Mouse (Mus musculus): ENCODE measurements around the gene Rtn1.

Gene Rtn1

DNA sequence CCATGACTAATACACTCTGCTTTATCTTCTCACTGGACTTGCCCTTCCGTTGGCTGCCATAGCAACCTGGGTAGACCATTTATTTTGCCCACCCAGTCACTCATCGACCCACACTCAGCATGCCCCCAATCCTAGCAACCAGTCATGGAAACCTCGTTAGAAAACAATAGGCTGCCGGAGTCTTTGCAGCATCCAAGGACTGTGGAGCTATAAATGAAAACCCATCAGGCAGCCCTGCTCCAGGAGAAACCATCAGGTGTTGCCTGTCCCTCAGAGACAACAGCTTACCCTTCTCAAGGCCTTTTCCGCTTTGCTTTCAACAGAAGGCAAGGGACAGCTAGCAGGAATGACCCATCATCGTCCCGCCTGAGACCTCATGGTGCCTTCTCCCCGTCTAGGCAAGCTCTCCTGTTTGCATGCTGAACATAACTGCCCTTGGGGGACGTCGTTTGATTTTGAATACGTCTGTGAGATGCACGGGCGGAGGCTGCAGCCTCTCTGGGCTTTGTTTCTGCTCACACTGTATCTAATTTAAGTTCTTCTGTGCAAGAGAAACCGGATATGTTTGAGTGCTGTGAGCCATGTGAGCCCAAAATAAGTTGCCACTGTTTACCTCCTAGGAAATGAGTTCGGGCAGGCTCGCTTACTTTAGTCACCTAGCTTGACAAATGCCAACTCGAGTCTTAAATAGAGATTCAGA, 34.8 kb downstream of the Rtn1 start:
- peak; percentile 83 for DNase-seq

DNA sequence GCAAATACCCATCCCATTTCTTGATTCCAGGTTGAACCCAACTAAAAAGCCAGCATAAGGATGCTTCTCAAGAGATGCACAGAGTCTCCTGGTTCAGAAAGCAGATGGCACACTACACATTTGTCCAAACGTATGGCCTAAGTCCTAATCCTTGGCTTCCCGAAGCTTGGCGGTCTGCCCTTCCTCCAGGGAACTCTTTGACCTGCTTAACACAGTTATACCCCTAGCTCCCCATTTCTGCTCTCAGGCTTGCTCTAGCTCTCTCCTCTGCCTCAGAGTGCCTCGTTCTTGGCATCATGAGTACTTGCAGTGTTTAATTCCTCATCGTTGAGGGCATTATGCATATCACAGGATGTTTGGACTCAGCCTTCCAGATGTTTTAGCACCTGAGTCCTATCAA, 38.8 kb downstream of the Rtn1 start:
- no peak for DNase-seq

DNA sequence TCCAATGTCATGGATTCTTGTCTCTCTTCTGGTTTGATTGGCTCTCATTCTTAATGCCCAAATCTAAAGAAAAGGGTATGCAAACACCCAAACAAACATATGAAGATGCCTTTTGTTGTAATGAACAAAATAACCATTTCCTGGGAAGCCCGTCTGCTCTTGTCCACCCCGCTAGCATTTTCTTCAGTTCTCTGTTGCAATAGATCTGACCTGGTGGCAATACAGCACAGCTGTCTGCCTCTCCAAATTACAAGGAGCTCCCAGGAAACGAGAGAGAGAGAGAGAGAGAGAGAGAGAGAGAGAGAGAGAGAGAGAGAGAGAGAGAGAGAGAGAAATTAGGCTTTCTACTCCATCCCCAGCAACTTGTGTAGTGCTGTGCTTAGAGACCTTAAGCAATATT, 42.1 kb downstream of the Rtn1 start:
- DNase-seq = no peak

DNA sequence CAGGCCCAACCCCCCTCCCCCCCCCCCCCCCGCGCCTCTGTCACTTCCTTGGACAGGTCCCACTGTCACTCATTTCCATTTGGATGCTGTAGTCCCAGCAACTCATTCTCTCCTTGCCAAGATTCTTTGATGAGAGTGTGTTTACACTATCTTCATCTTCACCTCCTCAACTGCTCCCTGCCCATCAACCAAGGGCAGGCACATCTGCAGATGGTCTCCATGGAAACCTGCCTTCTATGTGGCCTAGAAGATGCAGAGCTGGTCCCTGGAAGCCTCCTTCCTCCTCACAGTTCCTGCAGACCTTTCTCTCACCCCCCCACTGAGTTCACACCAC, 42.8 kb downstream of the Rtn1 start:
- DNase-seq = no peak

DNA sequence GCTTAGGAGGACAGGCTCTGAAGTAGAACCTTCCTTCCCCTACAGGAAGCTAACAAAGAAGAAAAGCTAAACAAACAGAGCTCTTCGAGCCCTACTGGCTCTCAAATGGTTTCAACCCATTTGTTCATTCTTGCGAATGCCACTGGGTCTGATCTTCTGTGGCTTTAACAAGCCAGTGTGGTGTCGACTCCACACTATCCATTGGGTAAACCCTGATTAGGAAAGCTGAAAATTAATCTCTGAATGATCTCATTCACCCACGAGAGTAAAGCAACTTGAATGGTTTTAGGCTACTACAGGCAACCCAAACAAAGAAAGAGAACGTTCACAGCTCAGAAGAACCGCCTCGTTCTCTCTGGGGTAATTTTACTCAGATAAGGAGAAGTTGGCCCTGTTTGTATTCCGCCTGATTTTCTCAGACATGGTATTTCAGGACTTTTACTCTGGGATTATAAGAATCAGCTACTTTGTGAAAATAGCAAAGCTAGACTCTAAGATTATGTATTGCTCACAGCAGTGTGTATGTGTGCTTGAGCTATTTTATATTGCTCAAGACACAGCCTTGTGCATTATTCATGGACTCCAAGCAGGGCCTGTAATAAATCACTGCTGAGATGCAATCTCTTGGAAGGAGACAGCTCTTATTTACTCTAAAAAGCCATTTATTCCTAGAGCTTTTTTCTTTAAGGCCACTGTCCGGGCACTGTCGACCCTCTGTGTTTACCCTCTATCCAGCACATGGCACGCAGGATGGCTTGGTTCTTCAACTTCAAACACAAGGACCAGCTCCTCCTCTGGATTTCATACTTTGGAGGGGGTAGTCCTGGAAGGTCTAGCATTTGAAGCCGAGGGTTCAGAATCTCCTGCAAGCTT, 43.4 kb downstream of the Rtn1 start:
- DNase-seq = no peak

DNA sequence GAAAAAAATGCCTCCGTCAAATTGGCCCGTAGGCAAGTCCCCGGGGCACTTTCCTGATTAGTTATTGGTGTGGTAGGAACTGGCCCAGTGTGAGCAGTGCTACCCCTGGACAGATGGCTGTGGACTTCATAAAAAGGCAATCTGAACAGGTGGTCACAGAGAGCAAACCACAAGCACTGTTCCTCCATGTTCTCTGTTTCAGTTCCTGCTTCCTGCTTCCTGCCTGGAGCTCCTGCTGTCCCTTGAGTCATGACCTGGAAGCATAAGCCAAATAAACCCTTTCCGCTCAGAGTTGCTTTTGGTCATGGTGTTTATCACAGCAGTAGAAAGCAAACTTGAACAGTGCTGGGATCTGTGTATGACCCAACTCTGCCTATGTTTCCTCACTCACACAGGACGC, 44.3 kb downstream of the Rtn1 start:
- DNase-seq = no peak

DNA sequence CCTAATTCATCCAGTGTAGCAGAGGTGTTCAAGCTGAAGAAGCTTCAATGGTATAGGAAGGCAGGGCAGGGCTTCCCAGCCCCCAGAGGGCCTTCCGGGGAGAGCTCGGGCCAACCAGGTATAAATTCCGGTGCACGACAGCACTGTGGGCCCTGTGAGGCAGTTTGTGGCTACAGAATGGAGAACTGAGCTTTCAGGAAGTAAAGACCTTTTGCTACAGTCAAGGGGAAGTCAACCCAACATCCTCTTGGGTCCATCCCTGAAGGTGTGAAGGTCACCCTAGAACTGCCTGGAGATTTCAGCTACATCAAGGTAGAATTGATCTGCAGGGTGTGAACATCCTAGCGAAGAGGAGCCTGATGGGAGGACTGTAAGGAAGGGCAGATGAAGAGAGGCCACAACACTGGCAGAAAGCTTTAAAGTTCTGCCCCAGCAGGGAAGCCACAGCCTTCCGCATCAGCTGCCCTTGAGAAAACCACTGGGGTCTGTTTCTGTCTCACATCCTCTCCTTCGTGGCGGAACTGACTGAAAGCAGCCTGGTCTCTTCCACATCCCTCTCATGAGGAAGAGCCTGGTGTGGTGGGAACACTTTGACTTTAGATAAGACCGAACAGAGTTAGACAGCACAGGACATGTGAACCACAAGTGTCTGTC, 47.0 kb downstream of the Rtn1 start:
- no peak for DNase-seq

DNA sequence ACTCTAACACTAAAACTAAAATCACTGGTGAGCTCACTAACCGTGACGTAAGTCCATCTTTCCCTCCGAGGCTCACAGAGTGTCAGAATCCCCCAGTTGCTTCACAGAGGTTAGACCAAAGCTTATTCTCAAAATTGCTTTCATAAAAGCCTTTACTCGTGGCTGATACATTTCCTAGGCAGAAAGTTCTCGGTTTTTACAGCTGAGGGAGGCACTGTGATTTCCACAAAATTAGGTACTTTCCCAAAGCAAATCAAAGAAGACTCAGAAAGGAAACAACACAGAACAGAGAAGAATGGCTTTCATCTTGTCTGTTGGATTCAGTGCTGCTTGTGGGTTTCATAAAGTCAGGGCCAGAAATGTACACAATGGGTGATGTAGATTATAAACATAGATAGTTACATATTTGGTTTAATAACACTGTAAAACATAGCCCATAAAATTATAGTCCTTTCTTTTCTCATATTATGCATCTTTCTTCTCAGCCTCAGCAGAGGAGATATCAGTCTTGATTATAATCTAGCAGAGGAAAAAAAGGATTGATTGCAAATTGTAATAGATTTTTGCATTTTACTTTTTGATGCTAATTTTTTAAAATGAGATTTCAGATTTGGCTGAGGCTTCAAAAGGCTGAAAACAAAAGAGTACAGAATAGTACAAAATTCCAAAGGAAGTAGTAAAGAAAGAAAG, 47.8 kb downstream of the Rtn1 start:
- no peak for DNase-seq

DNA sequence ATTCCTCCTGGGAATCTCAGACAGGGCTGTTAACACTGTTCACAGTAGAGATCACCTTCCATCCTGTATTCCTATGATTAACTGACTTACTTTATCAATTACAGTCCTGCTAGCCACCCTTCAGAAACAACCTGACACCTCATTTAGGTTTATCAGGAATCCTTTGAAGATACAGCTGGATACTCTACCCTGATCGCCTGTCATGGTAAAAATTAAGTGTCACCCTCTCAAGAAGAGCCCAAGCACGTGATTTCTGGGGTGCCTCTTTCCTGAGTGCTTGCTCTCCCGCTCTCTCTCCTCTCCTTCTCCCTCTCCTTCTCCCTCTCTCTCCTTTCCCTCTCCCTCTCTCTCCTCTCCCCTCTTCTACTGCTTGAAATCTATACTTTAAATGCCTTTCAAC, 49.0 kb downstream of the Rtn1 start:
- no peak for DNase-seq

DNA sequence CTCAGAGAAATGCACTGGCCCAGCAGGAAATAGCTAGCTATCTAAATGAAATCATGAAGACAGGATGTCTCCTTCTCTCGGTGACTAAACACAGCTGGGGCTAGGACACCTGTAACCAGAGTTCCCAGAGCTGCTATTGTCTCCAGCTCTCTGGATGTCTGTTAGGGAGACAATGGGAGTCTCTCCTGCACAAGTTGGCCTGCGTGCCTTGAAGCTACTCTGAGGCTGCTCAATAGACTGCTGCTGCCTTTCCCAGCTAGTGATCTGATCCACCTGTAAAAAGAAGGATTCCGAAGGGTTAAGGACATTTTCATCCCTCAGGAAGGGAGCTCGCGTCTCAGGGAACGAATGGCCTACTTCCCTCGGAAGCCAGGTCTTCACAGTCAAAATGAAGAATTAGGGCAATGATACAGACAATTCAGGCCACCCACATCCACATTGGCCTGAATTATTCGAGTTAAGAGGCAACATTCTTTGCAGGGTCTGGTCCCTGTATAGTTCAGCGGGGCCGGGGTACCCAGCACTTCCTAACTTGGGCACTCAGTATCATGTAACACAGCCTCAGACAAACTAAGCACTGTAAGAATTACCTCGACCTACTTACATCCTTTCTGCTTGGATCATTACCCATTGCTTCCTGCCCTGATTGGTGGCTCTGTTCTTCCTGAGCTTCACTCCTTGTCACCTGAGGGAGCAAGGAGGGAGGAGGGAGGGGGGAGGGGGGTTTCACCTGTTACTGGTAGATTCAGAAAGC, 51.0 kb downstream of the Rtn1 start:
- DNase-seq = peak; percentile 46

DNA sequence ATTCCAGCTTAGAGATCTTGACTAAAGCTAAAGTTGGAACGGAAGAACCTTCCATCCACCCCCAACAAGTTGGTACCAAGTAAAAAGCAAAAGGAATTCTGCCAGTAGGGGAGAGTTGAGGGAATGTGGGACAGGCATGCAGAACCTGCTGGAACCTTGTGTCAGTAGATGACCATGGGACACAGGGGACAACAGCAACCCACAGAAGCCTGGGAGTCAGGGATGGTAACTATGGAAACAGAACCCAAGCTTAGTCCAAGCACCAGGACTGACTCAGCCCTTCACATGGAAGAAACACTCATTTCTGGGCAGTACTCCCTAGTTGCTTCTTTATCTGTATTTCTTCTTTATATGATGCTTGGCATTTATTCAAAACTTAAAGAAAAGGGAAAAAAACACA, 54.6 kb downstream of the Rtn1 start:
- no peak for DNase-seq

DNA sequence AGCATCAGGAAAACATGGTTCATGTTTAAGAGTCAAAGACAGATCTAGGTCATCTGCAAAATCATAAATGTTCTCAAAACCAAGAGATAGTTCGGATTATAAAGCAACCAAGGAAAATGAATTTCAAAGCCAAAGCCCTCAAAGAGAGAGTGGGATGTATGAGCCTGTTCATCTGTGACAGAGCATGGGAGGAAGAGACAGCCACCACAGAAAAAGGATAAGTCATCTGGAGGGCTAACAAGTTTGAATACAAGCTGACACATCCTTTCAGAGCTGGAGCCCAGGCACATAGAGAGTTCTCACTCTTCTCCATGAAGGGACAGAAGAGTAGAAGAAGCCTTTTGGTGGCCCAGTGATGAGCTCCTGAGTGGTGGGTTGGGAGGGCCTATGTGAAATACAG, 55.3 kb downstream of the Rtn1 start:
- DNase-seq = no peak

DNA sequence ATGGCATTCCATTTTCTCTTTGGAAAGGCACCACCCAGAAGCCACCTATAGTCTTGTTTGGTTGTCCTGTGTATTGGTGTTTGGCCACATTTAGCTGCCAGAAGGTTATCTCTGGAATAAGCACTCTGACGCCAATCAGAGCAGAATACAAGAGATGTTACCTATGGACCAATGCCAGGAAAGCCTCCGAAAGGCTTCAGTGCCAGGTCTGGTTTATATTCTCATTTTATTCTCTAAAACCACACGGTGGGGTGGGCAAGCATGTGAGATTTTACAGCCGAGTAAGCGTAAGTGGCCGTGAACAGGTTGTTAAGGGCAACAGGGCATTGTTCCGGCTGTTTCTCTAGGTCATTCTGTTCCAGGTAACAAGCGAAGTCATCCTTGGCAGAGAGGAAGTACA, 60.3 kb downstream of the Rtn1 start:
- DNase-seq = no peak

DNA sequence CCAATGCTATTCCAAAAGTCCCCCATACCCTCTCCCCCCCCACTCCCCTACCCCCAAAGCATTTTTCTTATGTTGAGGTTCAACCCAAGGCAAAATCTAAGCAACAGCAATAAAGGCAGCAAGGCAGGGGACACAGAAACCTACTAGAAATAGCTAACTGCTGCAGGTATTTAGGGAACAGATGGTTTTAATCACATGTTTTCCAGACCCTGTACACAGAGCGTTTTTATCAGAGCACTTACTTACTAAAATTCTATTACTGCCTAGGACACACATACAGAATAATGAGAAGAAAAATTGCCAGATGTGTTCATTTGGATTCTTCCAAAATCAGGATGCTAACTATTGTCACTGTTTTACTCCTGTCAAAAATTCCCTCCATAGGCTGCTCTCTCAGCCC, 61.7 kb downstream of the Rtn1 start:
- no peak for DNase-seq

DNA sequence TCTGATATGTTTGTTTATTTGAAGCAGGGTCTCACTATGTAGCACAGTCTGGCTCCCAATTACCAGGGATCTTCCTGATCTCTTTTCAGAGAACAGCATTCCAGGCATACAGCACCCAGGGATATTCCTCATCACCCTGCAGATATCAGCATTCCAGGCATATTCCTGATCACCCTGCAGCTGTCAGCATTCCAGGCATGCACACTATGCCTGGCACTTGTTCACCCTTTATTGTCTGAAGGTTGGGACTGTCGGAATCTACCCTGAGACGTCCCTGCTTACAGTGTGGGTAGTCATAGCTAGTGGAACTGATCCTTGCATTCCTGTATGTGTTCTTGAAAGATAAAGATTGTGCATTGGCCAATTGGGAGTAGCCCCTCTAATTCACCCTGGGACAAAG, 65.2 kb downstream of the Rtn1 start:
- DNase-seq = no peak

DNA sequence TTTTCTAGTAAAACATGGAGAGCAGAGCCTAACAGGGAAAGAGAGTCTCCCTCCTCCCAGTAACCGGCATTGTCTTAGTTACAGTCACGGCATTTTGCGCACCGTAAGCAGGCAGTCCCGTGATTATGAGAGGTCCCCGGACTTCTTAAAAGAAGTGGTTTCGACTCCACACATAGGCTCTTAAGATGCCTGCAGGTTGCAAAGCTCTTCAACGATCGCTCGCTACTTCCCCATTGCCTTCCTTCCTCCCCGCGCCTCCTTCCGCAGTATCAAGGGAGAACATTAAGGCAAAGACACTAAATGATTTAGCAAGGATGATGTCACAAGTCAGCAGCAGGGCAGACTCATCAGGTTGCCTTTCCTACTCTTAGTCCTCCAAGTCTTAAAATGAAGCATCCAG, 72.8 kb downstream of the Rtn1 start:
- DNase-seq = no peak

DNA sequence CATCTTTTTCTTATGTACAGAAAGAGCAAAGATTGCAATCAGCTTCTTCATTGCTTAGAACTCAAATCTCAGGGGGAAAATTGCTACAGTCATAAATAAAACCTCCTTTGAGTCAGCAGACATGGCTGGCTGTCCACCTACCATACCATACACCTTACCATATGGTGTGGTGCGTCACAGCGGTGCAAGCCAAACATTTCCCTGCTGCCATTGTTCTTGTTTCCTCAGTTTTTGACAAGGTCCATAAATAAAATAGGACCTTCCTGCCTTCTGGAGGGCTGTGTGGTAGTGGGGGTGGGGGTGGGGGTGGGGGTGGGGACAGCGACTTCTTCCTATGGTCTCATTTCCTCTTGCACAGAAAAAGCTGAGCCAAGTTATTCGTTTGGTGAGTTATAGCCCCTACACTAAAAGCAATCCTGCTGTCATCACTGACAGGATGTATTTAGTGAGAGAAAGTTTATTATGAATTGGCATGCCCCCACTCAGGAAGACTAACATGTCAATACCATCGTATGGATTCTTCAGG, 76.3 kb downstream of the Rtn1 start:
- no peak for DNase-seq

DNA sequence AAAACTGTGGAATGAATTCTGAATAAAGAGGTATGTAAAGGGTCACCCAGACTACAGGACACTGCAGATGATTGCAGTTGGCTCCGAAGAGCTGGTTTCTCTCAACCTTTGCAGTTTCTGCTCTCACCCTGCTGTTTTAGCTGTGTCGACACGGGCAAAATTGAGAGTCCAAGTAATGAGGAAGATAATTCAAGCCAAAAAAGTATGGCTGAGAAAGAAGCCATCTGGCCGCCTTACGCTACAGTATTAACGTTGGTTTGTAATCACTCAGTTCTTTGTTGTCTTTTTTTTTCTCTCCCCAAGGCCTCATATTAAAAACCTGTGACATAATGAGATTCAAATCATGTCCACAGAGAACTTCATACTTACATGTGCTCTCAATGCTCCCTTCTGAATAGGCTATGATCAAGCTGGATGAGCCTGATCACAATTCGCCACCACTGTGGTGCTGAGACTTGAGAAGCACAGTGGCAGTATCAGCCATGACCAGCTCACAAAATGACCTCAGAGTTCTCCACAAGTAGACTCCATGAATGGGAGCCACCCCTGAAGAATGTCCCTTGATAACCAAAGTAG, 76.9 kb downstream of the Rtn1 start:
- DNase-seq = no peak

DNA sequence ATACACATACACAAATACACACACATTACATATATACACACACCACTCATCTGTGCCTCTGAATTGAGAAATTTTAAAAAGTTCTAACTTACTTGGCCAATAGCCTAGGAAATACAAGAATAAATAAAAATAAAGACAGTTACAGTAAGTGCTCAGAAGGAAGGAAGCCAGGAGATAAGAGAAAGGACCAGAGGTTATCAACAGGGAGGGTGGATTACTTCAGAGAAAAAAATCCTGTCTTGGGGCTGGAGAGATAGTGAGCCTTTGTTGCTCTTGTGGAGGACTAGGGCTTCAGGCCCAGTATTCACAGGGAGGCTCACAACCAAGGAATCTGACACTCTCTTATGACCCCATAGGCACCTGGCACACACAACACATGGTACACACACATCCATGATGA, 82.8 kb downstream of the Rtn1 start:
- no peak for DNase-seq

DNA sequence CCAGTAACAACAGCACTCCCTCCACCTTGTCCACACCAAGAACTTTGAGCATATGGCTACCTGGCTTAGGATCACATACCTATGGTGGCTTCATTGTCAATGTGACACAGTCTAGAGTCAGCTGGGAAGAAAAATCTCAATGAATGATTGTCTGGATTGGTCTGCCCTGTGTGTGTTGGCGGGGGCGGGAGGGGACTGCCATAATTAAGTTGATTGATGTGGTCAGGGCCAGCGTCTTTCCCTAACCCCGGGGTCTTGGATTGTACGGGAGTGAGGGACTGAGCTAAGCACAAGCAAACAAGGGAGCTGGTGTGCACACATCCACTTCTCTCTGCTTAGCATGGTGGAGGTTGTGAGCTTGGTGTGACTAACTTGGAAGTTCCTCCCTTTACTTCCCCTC, 83.8 kb downstream of the Rtn1 start:
- DNase-seq = peak; percentile 35

DNA sequence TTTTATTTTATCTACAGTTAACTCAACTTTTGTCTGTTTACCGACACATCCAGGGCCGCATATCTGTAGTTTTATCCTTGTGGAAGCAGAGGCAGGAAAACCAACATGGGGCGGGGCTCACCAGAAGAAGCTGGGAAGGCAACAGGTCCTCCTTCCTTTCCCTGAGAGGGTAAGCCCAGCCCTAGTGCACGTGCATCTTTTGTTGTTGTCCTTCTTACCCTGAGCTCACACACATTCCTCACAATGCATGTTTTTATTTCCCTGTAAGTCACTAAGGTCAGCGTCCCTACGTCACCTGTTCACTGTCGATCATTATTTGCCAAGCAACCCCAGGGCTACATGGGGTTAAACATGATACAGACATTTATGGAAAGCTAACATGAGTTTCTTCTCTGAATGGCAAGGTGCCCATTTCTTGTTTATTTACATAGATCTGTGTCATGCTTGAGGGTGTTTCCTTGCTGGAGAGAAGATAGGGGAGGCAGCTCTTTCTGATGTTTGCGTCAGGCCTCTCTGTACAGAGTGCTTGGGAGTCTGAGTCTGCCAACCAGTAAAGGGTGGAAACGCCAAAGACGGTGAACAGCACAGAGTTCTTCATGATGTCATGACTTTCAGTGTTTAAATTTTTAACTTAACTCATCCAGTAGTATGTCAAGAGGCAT, 84.5 kb downstream of the Rtn1 start:
- DNase-seq = peak; percentile 21

DNA sequence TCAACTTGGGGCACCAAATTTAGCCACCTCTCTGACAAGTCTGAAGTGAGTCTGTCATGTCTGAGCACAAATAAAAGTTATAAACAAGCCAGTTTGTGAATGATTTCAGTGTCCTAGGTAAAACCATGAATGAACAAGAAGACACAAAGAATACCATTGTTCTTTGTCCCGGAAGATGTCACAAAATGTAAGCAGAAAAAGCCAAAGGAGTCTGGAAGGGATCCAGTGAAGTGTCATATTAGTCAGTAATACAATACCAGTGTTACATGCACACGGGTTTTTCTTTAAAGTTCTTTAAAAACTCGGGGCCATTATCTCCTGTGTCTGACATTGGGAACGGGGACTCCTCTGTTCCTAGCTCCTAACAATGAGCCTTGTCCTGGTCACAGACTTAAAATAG, 85.1 kb downstream of the Rtn1 start:
- peak; percentile 77 for DNase-seq

Data from retina, postnatal 1 day (tissue).